Mouse (Mus musculus): ENCODE data around the gene Sema3b. TPM values are rescaled to one million over a fixed set of nuclear protein-coding genes. Genes with fewer than 3 reads are reported as not detected.

Sema3b gene
- polyA plus RNA-seq, 2 experiments = 0.22 to 0.33 TPM

DNA sequence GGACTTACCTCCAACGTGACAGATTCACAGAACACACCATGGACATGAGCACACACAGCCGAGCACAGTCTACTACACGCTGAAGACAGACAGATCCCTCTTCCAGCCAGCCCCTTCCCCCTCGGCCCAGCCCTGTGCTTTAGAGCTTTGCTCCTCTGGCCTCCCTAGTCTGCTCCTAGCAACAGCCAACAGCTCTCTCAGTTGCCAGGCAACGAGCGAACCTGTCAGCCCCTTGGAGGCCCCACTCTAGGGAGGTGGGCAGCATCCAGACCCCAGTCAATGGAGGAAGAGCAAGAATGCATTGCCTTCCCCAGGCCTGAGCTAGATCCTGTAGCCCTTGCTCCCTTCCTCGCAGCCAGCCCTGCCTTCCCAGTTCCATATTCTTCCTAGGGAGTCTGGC, 28.0 kb upstream of the Sema3b start:
- H3K36me3 ChIP-seq (replicated peaks; ENCODE audit: control insufficient read depth, insufficient read depth, low read depth) = no peaks in the 10 kb centered on the region
- H3K27ac ChIP-seq = no peak overlapping the region
- 62% methylated on average over 7 of the region's 7 CpGs for WGBS (ENCODE audit: insufficient replicate concordance)
- ATAC-seq (ENCODE audit: insufficient read depth) (no peak), DNase-seq (ENCODE audit: low read depth in 3 of 3, low spot score in 3 of 3) (no peak)
- no peaks in the 10 kb centered on the region for H3K27me3 ChIP-seq (ENCODE audit: control insufficient read depth, insufficient read depth, low read length)
- no peaks in the 10 kb centered on the region for H3K9me3 ChIP-seq (ENCODE audit: control insufficient read depth, low read length)
- no peak overlapping the region for H3K4me2 ChIP-seq (ENCODE audit: low read depth)
- no peak overlapping the region for H3K9ac ChIP-seq (replicated peaks)
- H3K4me1 ChIP-seq (replicated peaks; ENCODE audit: control insufficient read depth in 2 of 2, insufficient read depth in 2 of 2, low read length in 1 of 2) = peaks cover 17 to 22% of the 10 kb centered on the region in 2 experiments
- no peak overlapping the region for H3K4me3 ChIP-seq (ENCODE audit: insufficient read depth in 1 of 2, low read depth in 2 of 2, low read length in 2 of 2)
- TF ChIP-seq CTCF (IDR thresholded peaks at IDR 0.05; ENCODE audit: low read depth) (no peak), EP300 (IDR thresholded peaks at IDR 0.05; ENCODE audit: low read depth) (no peak)

DNA sequence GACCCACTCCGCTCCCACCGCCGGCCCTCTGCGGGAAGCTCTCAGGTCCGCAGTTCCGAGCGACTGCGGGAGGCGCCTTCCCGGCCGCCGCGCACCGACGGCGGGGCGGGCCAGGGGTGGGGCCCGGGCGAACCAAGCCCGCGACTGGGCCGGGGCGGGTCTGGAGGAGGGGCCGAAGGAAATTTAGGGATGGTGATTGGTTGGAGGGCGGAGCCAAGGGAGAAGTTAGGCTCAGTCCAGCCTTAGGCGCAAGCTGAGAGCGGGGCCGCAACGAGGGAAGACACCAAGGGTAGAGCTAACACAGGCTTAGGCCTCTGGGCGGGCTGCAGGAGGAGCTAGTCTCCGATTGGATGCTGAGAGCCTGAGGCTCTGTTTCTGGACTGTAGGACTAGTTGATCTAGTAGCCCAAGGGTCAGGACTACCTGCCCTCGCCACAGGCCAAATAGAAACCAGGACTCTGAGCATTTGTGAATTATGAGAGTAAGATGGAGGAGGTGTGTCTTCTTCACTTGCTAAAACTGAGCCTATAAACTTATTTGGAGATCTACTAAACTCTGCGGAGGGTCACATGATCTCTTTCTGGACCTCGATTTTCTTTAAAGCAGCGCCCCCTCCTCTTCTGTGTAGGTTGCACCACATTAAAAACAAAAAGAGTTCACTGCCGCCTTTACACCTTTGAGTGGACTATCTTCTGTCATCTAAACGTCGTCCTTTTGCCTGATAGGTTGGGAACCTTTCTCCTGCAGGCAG, 26.4 kb upstream of the Sema3b start, which contains the start of gene Gnai2:
TSS of gene Gnai2 (minus strand) at position 89 of the 750 bp plus-strand sequence.
- Histone ChIP-seq H3K27me3 (ENCODE audit: control insufficient read depth, insufficient read depth, low read length) (no peaks in the 10 kb centered on the region), H3K4me3 (ENCODE audit: insufficient read depth in 1 of 2, low read depth in 2 of 2, low read length in 2 of 2) (peak within 1 kb of the TSS; percentile 72 to 92), H3K4me2 (ENCODE audit: low read depth) (peak within 1 kb of the TSS; percentile 96), H3K36me3 (replicated peaks; ENCODE audit: control insufficient read depth, insufficient read depth, low read depth) (no peaks in the 10 kb centered on the region), H3K9ac (replicated peaks) (peak within 1 kb of the TSS; percentile 91), H3K27ac (peak within 1 kb of the TSS; percentile 74), H3K9me3 (ENCODE audit: control insufficient read depth, low read length) (no peaks in the 10 kb centered on the region), H3K4me1 (replicated peaks; ENCODE audit: control insufficient read depth in 2 of 2, insufficient read depth in 2 of 2, low read length in 1 of 2) (peaks cover 20 to 24% of the 10 kb centered on the region in 2 experiments)
- WGBS (ENCODE audit: insufficient replicate concordance) = 2% methylated on average over 38 of the region's 38 CpGs
- ATAC-seq (ENCODE audit: insufficient read depth) (peak; percentile 93), DNase-seq (ENCODE audit: low read depth in 3 of 3, low spot score in 3 of 3) (peak; percentile 97 to 98 (median 97))
- TF ChIP-seq CTCF (IDR thresholded peaks at IDR 0.05; ENCODE audit: low read depth) (peak; percentile 19; the same call in 1 of the 2 replicates), EP300 (IDR thresholded peaks at IDR 0.05; ENCODE audit: low read depth) (no peak)

DNA sequence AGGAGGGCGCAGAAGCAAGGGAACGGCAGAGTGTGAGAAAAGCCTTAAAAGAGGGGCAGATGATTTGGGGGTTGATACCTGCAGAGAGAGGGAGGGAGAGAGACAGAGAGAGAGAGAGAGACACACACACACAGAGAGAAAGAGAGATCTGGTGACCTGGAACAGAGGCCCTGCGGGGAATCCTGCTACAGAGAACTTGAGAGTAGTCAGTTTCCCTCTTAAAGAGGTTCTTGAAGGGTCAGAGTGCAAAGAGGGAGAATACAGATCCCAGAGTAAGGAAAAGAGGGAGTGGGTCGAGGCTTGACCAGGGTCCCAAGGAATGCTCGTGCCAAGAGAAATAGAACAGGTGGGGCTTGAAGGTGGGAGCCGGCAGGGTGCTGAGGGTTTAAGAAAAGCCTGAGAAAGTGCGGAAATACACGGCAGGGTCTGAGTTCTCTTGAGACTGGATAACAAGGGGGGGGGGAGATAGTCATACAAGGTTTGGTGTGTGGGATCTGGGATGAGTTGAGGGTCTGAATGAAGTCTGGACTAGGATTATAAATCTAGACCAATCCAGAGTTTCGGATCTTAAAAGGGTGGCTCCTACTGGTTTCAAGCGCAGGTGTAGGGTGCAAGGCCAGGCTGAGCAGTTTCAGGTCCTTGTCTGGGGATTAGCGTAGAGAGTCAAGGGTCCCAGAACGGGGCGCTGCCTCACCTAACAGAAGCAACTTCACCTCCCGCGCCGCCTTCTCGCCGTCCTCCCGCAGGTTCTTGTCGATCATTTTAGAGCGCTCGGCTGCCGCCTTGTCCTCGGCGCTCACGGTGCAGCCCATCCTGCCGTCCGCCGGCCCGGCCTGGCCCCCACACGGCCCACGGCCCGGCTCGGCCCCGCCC, 25.6 kb upstream of the Sema3b start:
- peak; percentile 11 for ATAC-seq (ENCODE audit: insufficient read depth)
- Histone ChIP-seq H3K4me3 (ENCODE audit: insufficient read depth in 1 of 2, low read depth in 2 of 2, low read length in 2 of 2) (peak overlapping the region; percentile 72 to 92), H3K27ac (peak overlapping the region; percentile 74), H3K27me3 (ENCODE audit: control insufficient read depth, insufficient read depth, low read length) (no peaks in the 10 kb centered on the region), H3K36me3 (replicated peaks; ENCODE audit: control insufficient read depth, insufficient read depth, low read depth) (no peaks in the 10 kb centered on the region), H3K4me2 (ENCODE audit: low read depth) (peak overlapping the region; percentile 96), H3K9ac (replicated peaks) (peak overlapping the region; percentile 91), H3K4me1 (replicated peaks; ENCODE audit: control insufficient read depth in 2 of 2, insufficient read depth in 2 of 2, low read length in 1 of 2) (peaks cover 23 to 26% of the 10 kb centered on the region in 2 experiments), H3K9me3 (ENCODE audit: control insufficient read depth, low read length) (no peaks in the 10 kb centered on the region)
- no peak for TF ChIP-seq EP300 (IDR thresholded peaks at IDR 0.05; ENCODE audit: low read depth)
- TF ChIP-seq CTCF (IDR thresholded peaks at IDR 0.05; ENCODE audit: low read depth) = no peak
- DNase-seq (ENCODE audit: low read depth in 3 of 3, low spot score in 3 of 3) = no peak
- under 1% methylated on average over 35 of the region's 35 CpGs for WGBS (ENCODE audit: insufficient replicate concordance)

DNA sequence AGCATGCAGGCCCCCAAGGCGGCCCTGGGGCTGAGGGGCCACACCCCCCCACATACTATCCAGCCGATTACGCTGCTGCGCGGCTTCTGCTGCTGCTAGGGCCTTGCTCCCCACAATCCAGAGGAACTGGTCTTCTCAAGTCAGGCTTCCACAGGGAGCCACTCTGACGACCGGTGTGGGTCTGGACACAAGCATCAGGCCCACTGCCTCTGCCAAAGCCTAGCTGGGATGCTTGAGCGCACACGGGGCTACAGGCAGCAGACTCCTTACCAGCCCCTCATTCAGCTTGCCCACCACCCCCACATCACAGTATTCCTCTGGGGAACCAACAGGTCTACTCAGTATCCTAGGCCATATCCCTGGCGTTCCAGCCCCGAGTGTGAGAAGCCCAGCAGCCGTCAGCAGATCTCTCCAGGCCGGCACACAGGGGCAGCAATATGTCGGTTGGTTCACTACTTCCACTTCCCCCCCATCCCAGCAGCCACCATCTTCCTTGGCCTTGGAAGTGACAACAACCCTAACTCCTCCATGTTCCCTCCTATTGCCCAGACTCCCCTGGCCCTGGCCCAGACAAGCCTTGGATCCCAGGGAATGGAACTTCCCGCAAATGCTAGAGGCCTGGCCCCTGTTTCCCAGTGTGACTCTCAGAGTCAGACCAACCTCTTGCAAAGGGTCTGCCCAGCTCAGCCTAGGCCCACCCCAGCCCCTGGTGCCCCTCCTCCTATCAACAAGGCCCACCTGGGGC, 24.8 kb upstream of the Sema3b start:
- H3K36me3 ChIP-seq (replicated peaks; ENCODE audit: control insufficient read depth, insufficient read depth, low read depth) = no peaks in the 10 kb centered on the region
- no peaks in the 10 kb centered on the region for H3K27me3 ChIP-seq (ENCODE audit: control insufficient read depth, insufficient read depth, low read length)
- no peaks in the 10 kb centered on the region for H3K9me3 ChIP-seq (ENCODE audit: control insufficient read depth, low read length)
- H3K27ac ChIP-seq = peak overlapping the region; percentile 74
- H3K4me2 ChIP-seq (ENCODE audit: low read depth) = peak overlapping the region; percentile 96
- peaks cover 31 to 33% of the 10 kb centered on the region in 2 experiments for H3K4me1 ChIP-seq (replicated peaks; ENCODE audit: control insufficient read depth in 2 of 2, insufficient read depth in 2 of 2, low read length in 1 of 2)
- peak overlapping the region; percentile 72 to 92 for H3K4me3 ChIP-seq (ENCODE audit: insufficient read depth in 1 of 2, low read depth in 2 of 2, low read length in 2 of 2)
- no peak for DNase-seq (ENCODE audit: low read depth in 3 of 3, low spot score in 3 of 3)
- TF ChIP-seq CTCF (IDR thresholded peaks at IDR 0.05; ENCODE audit: low read depth) (no peak), EP300 (IDR thresholded peaks at IDR 0.05; ENCODE audit: low read depth) (no peak)
- H3K9ac ChIP-seq (replicated peaks) = peak overlapping the region; percentile 91
- ATAC-seq (ENCODE audit: insufficient read depth) = peak; percentile 19; the same call in 1 of the 2 replicates
- WGBS (ENCODE audit: insufficient replicate concordance) = 1% methylated on average over 15 of the region's 15 CpGs

All from liver, embryonic 14.5 days (tissue).